Mouse (Mus musculus): Measurements from ENCODE around the gene Elk4.
A peak's percentile ranks its signal among the peaks of the same experiment; 100 is the strongest.

Gene Elk4

DNA sequence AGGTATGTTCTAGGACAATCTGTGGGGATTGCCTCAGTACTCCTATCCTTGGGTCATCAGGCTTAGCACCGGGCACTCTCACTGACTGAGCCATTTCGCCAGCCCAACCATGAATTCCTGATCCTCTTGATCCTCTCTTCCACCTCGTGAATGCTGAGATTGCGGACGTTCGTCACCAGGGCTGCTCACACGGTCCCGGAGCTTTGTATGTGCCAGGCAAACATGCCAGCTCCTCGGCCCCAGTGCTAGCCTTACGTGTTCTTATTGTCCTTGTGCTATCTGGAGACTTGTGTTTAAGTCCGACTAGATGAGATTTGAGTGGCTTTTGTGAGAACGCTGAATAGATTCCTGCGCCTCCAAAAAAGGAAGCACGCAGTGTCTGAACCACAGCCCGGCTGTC is 20.0 kb upstream of the Elk4 start:
- no peak for DNase-seq

DNA sequence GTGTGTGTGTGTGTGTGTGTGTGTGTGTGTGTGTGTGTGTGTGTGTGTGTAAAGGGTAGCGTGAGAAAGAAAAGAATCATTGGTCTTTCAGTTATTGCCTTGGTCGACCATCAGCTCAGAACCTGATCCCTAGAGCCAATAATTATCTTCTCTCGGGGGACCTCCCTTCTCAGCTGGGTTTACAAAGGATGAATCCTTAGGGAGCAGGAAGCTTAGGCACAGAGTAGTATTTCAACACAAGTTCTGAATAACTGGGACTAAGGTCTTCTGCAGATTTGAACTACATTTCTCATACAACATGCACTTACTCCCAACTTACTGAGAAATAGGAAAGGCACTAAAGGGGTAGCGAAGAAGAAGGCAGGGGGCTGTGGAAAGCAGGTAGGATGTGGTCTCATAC is 17.9 kb upstream of the Elk4 start:
- DNase-seq = no peak

- DNase-seq = no peak
Observed at GRCm38 (mm10) chr1:131990083-131990760, 17.2 kb upstream of the Elk4 start.

DNA sequence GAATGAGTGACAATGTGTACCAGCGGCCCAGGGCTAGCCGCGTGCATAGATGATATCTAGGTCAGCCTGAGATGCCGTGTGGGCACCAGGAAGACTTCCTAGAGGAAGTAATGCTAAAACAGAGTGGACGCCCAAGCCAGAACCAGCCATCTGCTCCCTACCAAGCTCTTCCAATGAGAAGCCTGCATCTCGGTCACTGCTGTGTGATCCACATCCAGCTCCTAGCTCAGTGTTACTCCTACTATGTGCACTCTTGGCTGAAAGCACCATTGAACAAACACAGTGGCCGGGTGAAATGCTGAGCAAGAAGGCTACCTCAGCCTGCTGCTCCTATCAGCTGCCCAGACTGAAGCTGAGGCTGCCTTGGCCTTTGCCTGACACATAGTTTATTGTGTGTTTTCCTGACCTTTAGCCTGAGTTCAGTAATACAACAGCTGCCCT is 14.8 kb upstream of the Elk4 start:
- DNase-seq = no peak

DNA sequence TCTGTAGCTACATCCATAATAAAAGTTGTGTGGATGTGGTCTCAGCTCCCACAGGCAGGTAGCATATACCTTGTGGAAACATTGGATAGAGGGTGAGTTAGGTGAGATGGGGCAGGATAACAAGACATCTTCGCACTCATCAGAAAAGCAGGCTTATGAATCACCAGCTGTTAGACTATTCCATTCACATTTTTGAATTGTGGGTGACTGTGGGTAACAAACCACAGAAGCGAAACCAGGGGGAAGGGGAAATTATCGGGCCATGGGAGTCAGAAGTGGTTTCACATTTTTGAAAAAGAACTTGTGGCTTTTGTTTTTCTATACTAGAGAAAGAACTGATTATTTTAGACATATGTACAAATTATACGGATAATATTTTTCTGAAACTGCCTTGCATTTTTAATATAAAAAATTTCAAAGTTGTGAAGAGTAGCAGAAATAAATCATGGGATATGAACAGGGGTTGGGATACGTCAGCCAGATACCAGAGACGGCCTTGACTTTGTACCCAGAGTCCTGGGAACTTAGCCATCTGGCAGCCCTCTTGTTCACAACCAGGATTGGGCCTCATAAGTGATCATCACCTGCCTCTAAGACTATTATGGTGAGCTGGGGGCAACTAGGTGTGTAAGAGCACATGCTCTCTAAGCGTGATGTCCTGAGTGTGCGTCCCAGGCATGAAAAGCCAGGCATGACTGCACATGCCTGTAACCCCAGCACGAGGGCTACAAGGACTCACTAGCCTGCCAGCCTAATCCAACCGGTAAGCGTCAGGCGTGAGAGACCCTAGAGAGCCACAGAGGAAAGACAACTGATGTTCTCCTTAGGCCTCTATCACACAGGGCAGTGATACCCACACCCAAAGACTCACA is 14.0 kb upstream of the Elk4 start:
- DNase-seq = no peak

- peak; percentile 63 to 64 for DNase-seq
Observed at GRCm38 (mm10) chr1:131995062-131995461, 12.3 kb upstream of the Elk4 start.

- DNase-seq = no peak
Observed at GRCm38 (mm10) chr1:132000506-132000905, 6.9 kb upstream of the Elk4 start.

DNA sequence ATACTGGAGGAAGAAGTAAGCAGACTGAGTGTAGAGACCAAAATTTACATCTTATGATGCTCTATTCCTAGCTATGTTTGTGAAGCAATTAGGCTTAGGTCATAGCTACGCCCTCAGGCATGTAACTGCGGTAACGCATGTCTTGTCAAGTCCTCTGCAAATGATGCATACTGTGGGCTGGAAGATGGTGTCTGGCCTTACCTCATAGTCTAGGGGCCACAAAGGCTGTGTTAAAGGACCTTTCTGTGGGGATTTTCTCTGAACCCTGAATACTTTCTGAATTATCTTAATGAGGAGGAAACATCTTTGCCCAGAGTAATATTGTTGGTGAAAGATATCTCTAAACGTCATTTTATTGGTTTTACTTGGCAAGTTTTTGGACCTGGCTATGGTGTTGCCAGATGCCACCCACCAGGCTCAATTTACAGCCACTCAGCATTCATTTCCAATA is 5.5 kb upstream of the Elk4 start:
- DNase-seq = no peak

GRCm38 (mm10) chr1:132003111-132003510 is 4.3 kb upstream of the Elk4 start:
- DNase-seq = no peak

- DNase-seq = no peak
Observed at GRCm38 (mm10) chr1:132003817-132004216, 3.6 kb upstream of the Elk4 start.

- DNase-seq = no peak
Observed at GRCm38 (mm10) chr1:132004574-132005180, 2.7 kb upstream of the Elk4 start.

DNA sequence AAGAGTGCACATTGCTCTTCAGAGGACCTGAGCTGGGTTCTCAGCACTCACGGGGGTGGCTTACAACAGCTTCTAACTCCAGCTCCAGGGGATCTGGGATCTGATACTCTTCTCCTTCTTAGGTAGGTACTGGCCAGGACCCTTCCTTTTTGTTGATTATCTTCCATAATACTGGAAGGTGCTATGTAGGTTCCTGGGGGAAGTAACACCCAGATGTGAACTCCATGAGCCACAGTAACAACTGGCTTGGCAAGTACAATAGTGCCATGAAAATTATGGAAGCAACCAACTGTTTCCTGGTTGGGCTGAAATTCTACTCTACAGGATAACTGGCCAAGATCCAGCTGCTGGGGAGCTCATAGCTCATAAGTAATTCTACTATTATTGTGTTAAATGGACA is 1.9 kb upstream of the Elk4 start:
- no peak for DNase-seq

- DNase-seq = peak; percentile 58 to 64
Observed at GRCm38 (mm10) chr1:132006046-132006445, 1.4 kb upstream of the Elk4 start.

DNA sequence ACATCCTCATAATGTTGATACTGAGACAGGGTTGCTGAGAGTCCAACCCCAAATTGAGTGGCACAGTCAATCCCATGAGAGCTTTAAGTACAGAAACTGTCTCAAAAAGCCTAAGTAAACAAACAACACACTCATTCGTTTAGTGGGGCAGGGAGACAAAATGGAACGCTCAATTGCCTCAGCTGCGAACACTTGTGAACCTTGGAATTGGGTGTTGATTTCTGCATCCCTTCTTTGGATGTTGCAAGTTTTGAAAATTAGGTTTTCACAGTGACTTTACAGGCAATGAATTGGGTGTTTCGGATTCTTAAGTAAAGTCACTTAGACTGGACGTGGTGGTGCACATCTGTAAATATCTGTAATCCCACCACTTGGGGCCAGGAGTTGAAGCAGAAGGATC is 686 bp upstream of the Elk4 start:
- DNase-seq = peak in 1 of 2 experiments; percentile 32

- DNase-seq = peak; percentile 85 to 88
Observed at GRCm38 (mm10) chr1:132007828-132008827, 721 bp downstream of the Elk4 start.

GRCm38 (mm10) chr1:132008881-132009644 is 1.7 kb downstream of the Elk4 start:
- DNase-seq = no peak

DNA sequence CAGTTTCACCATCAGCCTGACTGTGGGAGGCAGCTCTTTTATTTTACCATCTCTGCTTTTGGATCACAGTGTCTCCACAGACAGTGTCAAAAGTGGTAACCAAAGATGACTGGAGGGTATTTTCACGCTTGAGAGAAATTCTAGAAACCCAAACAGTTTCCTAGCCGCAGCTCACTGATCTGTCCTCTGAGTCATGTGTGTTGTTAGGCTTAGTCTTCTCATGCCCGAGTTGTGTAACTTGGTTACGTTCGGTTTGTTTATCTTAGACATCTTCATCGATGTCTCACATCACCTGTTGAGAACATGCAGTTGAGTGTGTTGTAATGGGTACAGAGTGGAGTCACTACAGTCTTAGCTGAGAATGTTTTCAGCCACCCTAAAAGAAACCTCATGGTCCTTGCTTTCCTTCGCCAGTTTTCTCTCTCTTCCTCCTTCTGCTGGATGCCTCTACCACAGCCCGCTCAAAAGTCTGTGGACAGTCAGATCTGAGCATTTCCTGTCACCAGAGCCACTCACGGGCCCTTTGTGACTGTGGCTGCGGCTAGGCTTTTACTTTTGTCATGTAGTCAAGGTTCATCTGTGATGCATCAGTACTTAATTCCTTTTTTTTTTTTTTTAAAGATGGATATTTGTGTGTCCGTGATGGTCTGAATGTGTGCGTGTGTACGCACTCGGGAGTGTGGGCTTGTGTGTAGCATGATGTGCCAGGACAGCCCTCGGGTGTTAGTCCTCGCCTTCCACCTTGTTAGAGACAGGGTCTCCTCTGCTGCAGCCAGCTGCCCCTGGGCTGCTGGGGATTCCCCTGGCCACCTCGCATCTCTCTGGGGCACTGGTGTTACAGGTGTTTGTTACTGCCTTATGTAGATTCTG is 3.5 kb downstream of the Elk4 start:
- peak; percentile 24 to 26 for DNase-seq

GRCm38 (mm10) chr1:132011785-132012184 is 4.4 kb downstream of the Elk4 start:
- no peak for DNase-seq

DNA sequence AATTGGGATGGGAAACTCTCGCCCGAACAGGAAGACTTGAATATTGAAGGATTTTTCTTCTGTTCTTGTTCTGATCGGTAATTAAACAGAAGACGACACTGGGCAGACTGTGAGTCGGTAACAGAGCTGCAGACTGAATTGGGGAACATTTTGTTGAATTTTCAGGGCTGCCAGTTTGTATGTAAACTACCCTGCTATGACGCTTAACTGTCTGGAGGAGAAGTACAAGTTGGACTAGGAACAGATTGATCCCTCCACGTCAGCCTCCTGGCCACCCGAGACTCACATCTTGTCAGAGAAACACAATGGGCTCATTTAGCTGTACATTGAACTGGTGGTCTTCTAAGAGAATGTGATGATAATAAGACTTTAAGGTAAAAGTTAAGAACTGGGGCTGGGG is 5.5 kb downstream of the Elk4 start:
- DNase-seq = no peak

DNA sequence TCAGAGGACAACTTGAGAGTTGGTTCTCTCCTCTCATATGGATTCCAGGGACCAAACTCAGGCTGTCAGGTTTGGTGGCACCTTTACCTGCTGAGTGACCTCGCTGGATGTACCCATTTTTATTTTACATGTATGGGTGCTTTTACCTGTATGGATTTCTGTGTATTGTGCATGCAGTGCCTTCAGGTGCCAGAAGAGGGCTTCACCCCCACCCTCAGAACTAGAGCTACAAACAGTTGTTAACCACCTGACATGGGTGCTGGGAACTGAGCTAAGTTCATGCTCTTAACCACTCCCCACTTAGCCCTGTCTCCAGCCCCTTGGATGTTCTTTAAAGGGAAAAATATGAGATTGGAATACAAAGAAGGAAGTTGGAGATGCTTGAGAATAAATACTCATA is 7.4 kb downstream of the Elk4 start:
- no peak for DNase-seq

- no peak for DNase-seq
Observed at GRCm38 (mm10) chr1:132016691-132017090, 9.3 kb downstream of the Elk4 start.
